Mouse (Mus musculus): Measurements from ENCODE around the gene Zbtb38.

DNA sequence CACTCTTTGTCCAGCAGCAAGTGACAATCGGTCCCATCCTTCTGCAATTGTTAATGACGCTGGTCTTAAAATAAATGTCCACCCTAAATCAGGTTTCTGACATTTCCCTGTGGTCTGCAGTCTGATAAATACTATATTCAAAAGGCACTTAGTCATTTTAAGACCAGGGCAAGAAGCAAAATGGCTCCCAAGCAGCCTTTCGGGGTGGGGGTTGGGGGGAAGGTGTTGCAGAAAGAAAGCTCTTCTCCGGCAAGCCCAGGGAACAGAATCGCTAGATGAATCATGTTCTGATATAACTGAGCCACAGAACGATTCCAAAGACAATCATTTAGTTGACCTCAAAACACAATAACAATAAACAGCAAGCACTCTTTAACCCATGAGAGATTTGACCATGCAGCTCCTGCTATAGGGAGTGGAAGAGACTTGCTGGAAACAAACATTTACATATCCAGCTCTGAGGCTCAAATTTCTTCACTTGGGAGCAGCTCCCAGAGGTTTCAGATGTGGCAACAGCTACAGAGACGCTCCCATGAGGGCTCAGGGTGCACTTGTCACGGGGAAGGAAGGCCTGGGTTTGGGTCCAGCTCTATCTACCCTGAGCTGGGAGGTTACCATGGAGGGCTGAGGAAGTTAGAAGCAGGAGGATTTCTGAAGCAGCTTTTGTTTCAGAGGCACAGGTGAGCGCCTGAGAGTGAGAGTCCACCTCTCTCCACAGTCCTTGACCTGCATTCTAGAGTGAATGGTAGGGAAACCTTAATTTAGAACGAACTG, 22.9 kb downstream of the Zbtb38 start:
- TF ChIP-seq GATA1 (IDR thresholded peaks at IDR 0.05; ENCODE audit: low read length), result no peak
- no peak for TF ChIP-seq TAL1 (IDR thresholded peaks at IDR 0.05; ENCODE audit: low read length)
